In genomic region chr17:29048748-29049507, GRCm38 (mm10) we compare ENCODE assay signal across 8 mouse cellular contexts. TPM values are rescaled to one million over a fixed set of nuclear protein-coding genes. Genes with fewer than 3 reads are reported as not detected.
A peak's percentile ranks its signal among the peaks of the same experiment; 100 is the strongest.
DNase-seq lines count a peak whose midpoint lies in the region; ATAC-seq and TF ChIP-seq lines count a peak whose summit lies in the region.

No protein-coding gene starts in this region.

- DNase-seq in 416B (ENCODE audit: low read depth), result peak; percentile 84
- DNase-seq in adrenal gland, adult 2 months, result peak; percentile 84
- peak; percentile 81 for DNase-seq in embryo, embryonic 11 days
- peak; percentile 71 for DNase-seq in gastrocnemius, postnatal 25 days
- peak; percentile 78 for DNase-seq in limb, embryonic 14.5 days (ENCODE audit: low spot score)
- peak; percentile 81 to 93 for DNase-seq in spleen, postnatal 4 days (ENCODE audit: low spot score in 2 of 2)

- peaks cover 30% of the 10 kb centered on the region for H3K36me3 ChIP-seq in kidney, embryonic 14.5 days (ENCODE audit: control insufficient read depth, insufficient read depth, low read length)
- H3K36me3 ChIP-seq in limb, embryonic 14.5 days (ENCODE audit: control insufficient read depth, insufficient read depth, low read length), result peaks cover 35% of the 10 kb centered on the region
- peaks cover 25% of the 10 kb centered on the region for H3K36me3 ChIP-seq in myocyte (ENCODE audit: control insufficient read depth, insufficient read depth)

- no peaks in the 10 kb centered on the region for H3K27me3 ChIP-seq in kidney, embryonic 14.5 days (ENCODE audit: control insufficient read depth, insufficient read depth, low read length)
- H3K27me3 ChIP-seq in limb, embryonic 14.5 days (ENCODE audit: control insufficient read depth, insufficient read depth, low read length), result no peaks in the 10 kb centered on the region
- no peaks in the 10 kb centered on the region for H3K27me3 ChIP-seq in myocyte (ENCODE audit: control insufficient read depth, insufficient read depth, insufficient read length)

- TF ChIP-seq POLR2A in limb, embryonic 14.5 days (IDR thresholded peaks at IDR 0.05; ENCODE audit: borderline replicate concordance, extremely low read depth, insufficient read depth, insufficient read length), result no peak
- peak; percentile 11 for TF ChIP-seq POLR2A in myocyte (IDR thresholded peaks at IDR 0.05; ENCODE audit: insufficient read length, low read depth)

- 0 out of 2 replicates have a peak, but pooled peaks have one; percentile 8 for ATAC-seq in kidney, embryonic 14.5 days (ENCODE audit: low FRiP score, low TSS enrichment)
- peak; percentile 18; the same call in 1 of the 2 replicates for ATAC-seq in limb, embryonic 14.5 days (ENCODE audit: low FRiP score, low read depth)

- no peak overlapping the region for H3K27ac ChIP-seq in kidney, embryonic 14.5 days (ENCODE audit: low read depth, low read length)
- no peak overlapping the region for H3K27ac ChIP-seq in limb, embryonic 14.5 days (replicated peaks; ENCODE audit: low read depth, low read length)

- H3K4me3 ChIP-seq in kidney, embryonic 14.5 days (ENCODE audit: low read length), result no peak overlapping the region
- H3K4me3 ChIP-seq in limb, embryonic 14.5 days (replicated peaks; ENCODE audit: low read length), result no peak overlapping the region
- no peak overlapping the region for H3K4me3 ChIP-seq in myocyte

- H3K9me3 ChIP-seq in kidney, embryonic 14.5 days (ENCODE audit: control insufficient read depth, low read length), result no peaks in the 10 kb centered on the region
- H3K9me3 ChIP-seq in limb, embryonic 14.5 days (ENCODE audit: control insufficient read depth, low read length), result no peaks in the 10 kb centered on the region

- peaks cover 12% of the 10 kb centered on the region for H3K4me1 ChIP-seq in kidney, embryonic 14.5 days (ENCODE audit: control insufficient read depth, insufficient read depth, low read length)
- peaks cover 9% of the 10 kb centered on the region for H3K4me1 ChIP-seq in limb, embryonic 14.5 days (ENCODE audit: control insufficient read depth, insufficient read depth, low read length)

- WGBS in kidney, embryonic 14.5 days, result 16% methylated on average over 13 of the region's 13 CpGs
- WGBS in limb, embryonic 14.5 days, result 20% methylated on average over 13 of the region's 13 CpGs

- no peaks in the 10 kb centered on the region for H3K79me2 ChIP-seq in myocyte (ENCODE audit: control insufficient read depth, insufficient read depth)

- no peak overlapping the region for H3K4me2 ChIP-seq in kidney, embryonic 14.5 days (replicated peaks; ENCODE audit: low read depth, low read length)
- H3K4me2 ChIP-seq in limb, embryonic 14.5 days (replicated peaks; ENCODE audit: low read depth, low read length, severe bottlenecking), result no peak overlapping the region
- peak overlapping the region; percentile 1 for H3K4me2 ChIP-seq in myocyte (ENCODE audit: low read depth)

- H3ac ChIP-seq in myocyte (ENCODE audit: control insufficient read depth, insufficient read length), result no peak overlapping the region

- H3K9ac ChIP-seq in kidney, embryonic 14.5 days (ENCODE audit: low read depth, low read length), result no peak overlapping the region
- no peak overlapping the region for H3K9ac ChIP-seq in limb, embryonic 14.5 days (ENCODE audit: low read depth, low read length, severe bottlenecking)

TF ChIP-seq in myocyte, 11 proteins besides CTCF, POLR2A, EP300 and RAD21:
- TF ChIP-seq POLR2AphosphoS2 (IDR thresholded peaks at IDR 0.05; ENCODE audit: insufficient read length, low read depth), result peak; percentile 59
- TF ChIP-seq CEBPB (IDR thresholded peaks at IDR 0.05; ENCODE audit: insufficient read depth, poor library complexity, severe bottlenecking), result no peak
- TF ChIP-seq MAX (IDR thresholded peaks at IDR 0.05; ENCODE audit: low read depth), result no peak
- peak in 2 of 3 experiments; percentile 49 to 63 for TF ChIP-seq MYOD1 (IDR thresholded peaks at IDR 0.05; ENCODE audit: control insufficient read depth in 1 of 3, insufficient read length in 2 of 3, low read depth in 2 of 3)
- TF ChIP-seq TCF12 (IDR thresholded peaks at IDR 0.05; ENCODE audit: insufficient read depth, poor library complexity, severe bottlenecking), result no peak
- peak in 1 of 3 experiments; percentile 68 for TF ChIP-seq MYOG (IDR thresholded peaks at IDR 0.05; ENCODE audit: control insufficient read depth in 1 of 3, insufficient read depth in 1 of 3, insufficient read length in 2 of 3, low read depth in 2 of 3)
- no peak for TF ChIP-seq USF1 (IDR thresholded peaks at IDR 0.05; ENCODE audit: low read depth)

RNA-seq across cellular contexts. Expression of gene Srsf3, which starts 16.5 kb away (rescaled TPM):
- total RNA-seq in adrenal gland, adult 2 months (2021), result 100 to 1,000 TPM in 1 of 2 experiments, 10 to 100 TPM in 1; 94.0 to 149 TPM
- polyA plus RNA-seq in adrenal gland, adult 2 months (2012; rRNA removed), result 161 and 183 TPM in 2 replicates
- total RNA-seq in gastrocnemius, postnatal 25 days (2021), result 10 to 100 TPM; 36.4 to 48.2 TPM
- polyA plus RNA-seq in kidney, embryonic 14.5 days (2014; fragmentation: Nextera tagmentation; extraction: Ambion mirVana), result 691 and 760 TPM in 2 replicates
- polyA plus RNA-seq in limb, embryonic 14.5 days (2012; rRNA removed), result 385 and 390 TPM in 2 replicates
- polyA plus RNA-seq in limb, embryonic 14.5 days (2014; fragmentation: Nextera tagmentation; extraction: Ambion mirVana), result 561 and 596 TPM in 2 replicates
- 98.2 TPM for polyA plus RNA-seq in myocyte (2012; fragmentation: generic; extraction: Trizol)

RNA-seq across cellular contexts. Expression of gene Stk38, which starts 41.1 kb away (rescaled TPM):
- 10 to 100 TPM; 50.5 to 52.6 TPM for total RNA-seq in adrenal gland, adult 2 months (2021)
- polyA plus RNA-seq in adrenal gland, adult 2 months (2012; rRNA removed), result 151 and 161 TPM in 2 replicates
- total RNA-seq in gastrocnemius, postnatal 25 days (2021), result 10 to 100 TPM; 25.2 to 26.4 TPM
- 65.5 and 101 TPM in 2 replicates for polyA plus RNA-seq in kidney, embryonic 14.5 days (2014; fragmentation: Nextera tagmentation; extraction: Ambion mirVana)
- polyA plus RNA-seq in limb, embryonic 14.5 days (2012; rRNA removed), result 115 TPM in 2 replicates
- polyA plus RNA-seq in limb, embryonic 14.5 days (2014; fragmentation: Nextera tagmentation; extraction: Ambion mirVana), result 86.6 and 99.3 TPM in 2 replicates
- polyA plus RNA-seq in myocyte (2012; fragmentation: generic; extraction: Trizol), result 28.3 TPM

RNA-seq across cellular contexts. Expression of gene Cdkn1a, which starts 41.8 kb away (rescaled TPM):
- 100 to 1,000 TPM in 1 of 2 experiments, 10 to 100 TPM in 1; 36.4 to 108 TPM for total RNA-seq in adrenal gland, adult 2 months (2021)
- 32.2 and 33.7 TPM in 2 replicates for polyA plus RNA-seq in adrenal gland, adult 2 months (2012; rRNA removed)
- 10 to 100 TPM; 30.4 to 42.0 TPM for total RNA-seq in gastrocnemius, postnatal 25 days (2021)
- polyA plus RNA-seq in kidney, embryonic 14.5 days (2014; fragmentation: Nextera tagmentation; extraction: Ambion mirVana), result 37.4 and 45.6 TPM in 2 replicates
- 61.6 and 63.6 TPM in 2 replicates for polyA plus RNA-seq in limb, embryonic 14.5 days (2012; rRNA removed)
- polyA plus RNA-seq in limb, embryonic 14.5 days (2014; fragmentation: Nextera tagmentation; extraction: Ambion mirVana), result 114 and 164 TPM in 2 replicates
- 2,069 TPM for polyA plus RNA-seq in myocyte (2012; fragmentation: generic; extraction: Trizol)

Comparison
In these comparisons a context has a peak if more than half of its experiments do, and no peak if none do; other contexts are left out.
1. RNA of gene Cdkn1a, which starts 41.8 kb away (polyA plus RNA-seq): 2,069 TPM in myocyte (single experiment); 61.6 to 164 TPM in limb, embryonic 14.5 days, 37.4 to 45.6 TPM in kidney, embryonic 14.5 days and 32.2 to 33.7 TPM in adrenal gland, adult 2 months; every median in the first group is over 10 times any median in the second.
2. Peak in every context shown above with its lines, with median percentiles within 50 percentile points of each other: DNase-seq.